Mouse (Mus musculus) layer of hippocampus, postnatal 25 days (tissue): ENCODE data around the gene Unc13a. TPM values are rescaled to one million over a fixed set of nuclear protein-coding genes. Genes with fewer than 3 reads are reported as not detected.

Experiments used
- DNase-seq, 2 experiments: peaks; one replicate each; pipeline ENCODE4 v3.0.0; 2022; ENCODE audit warnings: mixed read lengths in 2 of 2, low spot score in 1 of 2; ENCODE audit errors: extremely low spot score in 1 of 2
- microRNA-seq, 2 experiments: library from miRNA; unstranded; fragments of <30 nt; microRNA quantifications; one replicate each; pipeline ENCODE4 v1.2.0; 2021
- total RNA-seq, 2 experiments: library from RNA; stranded (reverse); gene quantifications; 2 replicates each; pipeline ENCODE4 v1.2.3; 2021

The Unc13a gene
- total RNA-seq, 2 experiments from 2014 or later = 235 to 291 TPM

DNA sequence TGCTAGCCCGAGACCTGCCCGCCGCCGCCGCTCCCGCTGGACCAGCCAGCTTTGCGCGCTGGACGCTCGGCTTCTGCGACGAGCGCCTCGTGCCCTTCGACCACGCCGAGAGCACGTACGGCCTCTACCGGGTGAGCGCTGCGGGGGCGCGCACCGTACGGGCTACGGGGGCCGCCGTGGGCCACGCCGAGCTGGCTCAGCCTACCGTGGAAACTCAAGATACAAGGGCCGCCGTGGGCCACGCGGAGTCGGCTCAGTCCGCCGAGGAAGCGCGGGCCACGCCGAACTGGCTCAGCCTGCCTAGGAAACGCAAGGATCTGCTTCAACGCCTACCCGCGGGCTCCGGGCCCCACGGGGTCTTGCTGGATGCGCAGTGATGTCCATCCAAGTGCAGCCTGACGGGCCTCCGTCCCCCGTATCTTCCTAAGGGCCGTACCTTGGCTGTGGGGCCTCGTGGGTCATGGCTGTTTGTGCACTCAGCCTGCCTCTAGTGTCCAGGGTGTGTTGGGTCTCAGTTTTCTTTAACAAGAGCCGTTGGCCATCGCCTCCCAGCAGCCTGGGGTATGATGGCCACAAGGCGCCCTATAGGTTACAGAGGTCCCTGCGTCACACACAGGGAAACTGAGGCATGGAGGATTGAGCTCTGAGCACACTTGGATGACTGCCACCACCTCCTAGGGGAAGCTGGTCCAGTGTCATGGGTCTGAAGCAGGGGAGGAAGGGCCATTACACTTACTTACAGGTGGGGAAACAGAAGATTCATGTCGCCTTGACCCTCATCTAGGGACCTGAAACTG is 79.0 kb downstream of the Unc13a start:
- DNase-seq = peak; percentile 72 to 91

DNA sequence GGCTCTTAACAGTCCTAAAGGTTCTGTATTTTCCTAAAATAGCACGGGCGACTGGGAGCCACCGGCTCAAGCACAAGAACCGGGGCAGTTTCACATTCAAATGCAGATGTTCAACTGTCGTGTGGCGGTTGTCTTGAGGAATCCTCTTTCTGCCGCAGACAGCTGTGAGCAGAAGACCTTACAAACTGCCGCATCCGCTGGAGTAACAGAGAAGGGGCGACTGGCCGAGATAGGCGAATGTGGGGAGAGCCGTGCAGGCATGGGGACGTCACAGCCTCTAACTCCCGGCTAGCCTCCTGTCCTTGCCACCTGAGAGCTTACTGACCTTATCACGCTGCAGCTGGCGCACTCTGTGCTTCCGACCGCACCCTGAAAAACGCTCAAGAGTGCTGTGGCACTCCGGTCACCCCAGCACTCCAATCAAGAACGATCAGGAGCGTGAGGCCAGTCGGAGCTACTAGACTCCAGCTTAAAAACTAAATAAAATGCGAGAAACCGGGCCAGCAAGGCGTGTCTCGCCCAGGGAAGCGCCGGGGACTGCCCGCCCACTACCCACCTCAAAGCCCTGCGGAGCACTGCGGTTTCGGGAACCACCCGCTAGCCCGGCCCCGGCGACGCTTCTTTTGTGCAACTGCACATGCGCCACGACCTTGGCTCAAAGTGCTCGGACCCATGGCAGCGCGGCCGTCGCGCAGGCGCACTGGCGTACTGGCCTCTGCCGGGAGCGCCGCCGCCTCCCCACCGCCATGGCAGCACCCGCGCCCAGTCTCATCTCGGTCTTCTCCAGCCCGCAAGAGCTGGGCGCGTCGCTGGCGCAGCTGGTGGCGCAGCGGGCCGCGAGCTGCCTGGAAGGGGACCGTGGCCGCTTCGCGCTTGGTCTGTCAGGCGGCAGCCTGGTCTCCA is 79.8 kb downstream of the Unc13a start, which contains the start of gene Pgls:
Gene Pgls, plus strand, starts transcription at position 706 of the 903 bp plus-strand sequence.
- DNase-seq = peak; percentile 92 to 96

DNA sequence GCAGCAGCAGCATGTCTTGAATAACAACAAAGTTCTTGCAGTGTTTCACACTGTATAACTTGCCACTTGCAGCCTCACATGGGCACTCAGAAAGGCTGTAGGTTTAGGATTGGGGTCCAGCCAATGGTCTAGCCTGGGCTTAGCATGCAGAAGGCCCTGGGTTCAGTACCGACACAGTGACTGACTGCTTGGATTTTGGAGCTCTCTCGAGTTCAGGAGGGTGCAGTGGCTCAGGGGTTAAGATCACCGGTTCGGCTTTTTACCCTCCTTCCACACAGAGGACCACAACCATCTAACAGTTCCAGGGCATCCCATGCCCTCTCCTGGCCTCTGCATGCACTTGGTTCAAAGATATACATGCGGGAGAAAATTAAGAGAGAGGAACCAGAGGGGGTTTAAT is 80.5 kb downstream of the Unc13a start:
- no peak for DNase-seq

DNA sequence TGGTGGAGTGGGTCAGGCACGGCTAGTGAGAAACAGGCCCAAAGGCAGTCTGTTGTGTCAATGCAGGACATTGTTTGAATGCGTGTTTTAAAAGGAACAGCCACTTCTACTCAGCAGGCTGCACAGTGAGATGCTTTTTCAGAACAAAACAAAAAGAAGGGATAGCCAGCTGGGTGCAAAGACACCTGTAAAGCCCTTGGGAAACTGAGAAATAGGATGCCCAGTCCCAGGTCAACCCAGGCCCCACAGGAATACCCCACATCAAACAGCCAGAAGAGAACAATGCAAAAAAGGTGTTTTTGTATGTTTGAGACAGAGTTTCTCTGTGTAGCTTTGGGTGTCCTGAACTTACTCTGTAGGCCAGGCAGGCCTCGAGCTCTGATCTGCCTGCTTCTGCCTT is 82.8 kb downstream of the Unc13a start:
- DNase-seq = no peak

DNA sequence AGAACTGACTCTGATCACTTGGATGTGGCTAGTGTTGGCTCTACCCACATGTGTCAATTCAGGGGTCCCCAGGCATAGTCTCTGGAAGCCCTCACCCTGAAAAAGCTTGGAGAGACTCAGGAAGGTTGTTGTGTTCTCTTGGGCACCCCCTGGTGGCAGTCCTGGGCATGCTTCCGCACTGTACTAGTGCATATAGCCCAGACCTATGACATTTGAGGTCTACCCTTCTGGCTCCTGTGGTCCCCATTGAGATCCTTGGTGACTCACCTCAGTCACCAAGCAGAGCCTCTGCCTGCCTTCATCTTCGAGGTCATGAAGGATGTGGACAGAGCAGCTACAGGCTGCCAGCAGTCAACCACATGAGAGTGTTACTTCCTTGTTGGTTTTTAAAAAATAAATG is 84.7 kb downstream of the Unc13a start:
- DNase-seq = peak in 1 of 2 experiments; percentile 59

DNA sequence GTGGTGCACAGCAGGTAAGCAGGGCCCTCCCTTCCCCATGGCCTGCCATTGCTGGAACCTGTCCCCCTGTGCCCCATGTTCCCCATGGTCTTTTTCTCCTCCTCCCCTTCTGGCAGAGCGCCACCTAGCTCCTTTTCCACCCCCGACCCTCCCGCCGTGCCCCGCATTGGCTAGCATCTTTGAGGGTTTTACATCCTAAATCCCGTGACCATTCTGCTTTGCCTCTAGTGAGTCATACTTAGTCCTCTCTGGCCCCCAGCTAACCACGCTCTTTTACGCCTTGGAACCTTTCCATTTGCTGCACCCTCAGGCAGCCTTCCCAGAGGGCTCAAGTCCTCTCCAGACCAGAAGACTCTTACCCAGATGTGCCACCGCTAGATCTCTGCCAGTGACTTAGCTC is 91.4 kb downstream of the Unc13a start:
- DNase-seq = no peak

DNA sequence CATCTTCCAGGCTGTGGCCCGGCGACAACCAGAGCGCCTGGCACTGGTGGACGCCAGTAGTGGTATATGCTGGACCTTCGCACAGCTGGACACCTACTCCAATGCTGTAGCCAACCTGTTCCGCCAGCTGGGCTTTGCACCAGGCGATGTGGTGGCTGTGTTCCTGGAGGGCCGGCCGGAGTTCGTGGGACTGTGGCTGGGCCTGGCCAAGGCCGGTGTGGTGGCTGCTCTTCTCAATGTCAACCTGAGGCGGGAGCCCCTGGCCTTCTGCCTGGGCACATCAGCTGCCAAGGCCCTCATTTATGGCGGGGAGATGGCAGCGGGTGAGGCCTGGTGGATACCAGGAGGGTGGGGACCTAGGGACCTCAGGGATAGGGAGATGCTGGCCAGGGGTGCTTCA is 92.1 kb downstream of the Unc13a start:
- no peak for DNase-seq

DNA sequence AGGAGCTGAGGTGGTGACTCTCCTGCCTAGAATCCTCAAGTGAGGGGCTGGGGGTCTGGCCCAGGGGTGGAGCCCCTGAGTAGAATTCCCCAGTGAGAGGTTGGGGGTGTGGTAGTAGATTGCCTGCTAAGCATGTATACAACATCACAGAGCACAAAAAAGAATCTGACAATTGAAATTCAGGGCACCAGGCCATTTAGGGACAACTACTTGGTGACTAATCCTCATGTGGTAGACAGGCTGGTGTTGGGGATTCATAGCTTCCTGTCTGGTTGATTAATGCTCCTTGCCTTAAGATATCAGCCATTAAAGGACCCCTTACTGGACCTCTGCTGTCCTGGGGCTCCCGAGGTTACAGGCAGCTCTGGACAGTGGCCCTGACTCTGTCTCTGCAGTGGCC is 92.5 kb downstream of the Unc13a start:
- DNase-seq = no peak

DNA sequence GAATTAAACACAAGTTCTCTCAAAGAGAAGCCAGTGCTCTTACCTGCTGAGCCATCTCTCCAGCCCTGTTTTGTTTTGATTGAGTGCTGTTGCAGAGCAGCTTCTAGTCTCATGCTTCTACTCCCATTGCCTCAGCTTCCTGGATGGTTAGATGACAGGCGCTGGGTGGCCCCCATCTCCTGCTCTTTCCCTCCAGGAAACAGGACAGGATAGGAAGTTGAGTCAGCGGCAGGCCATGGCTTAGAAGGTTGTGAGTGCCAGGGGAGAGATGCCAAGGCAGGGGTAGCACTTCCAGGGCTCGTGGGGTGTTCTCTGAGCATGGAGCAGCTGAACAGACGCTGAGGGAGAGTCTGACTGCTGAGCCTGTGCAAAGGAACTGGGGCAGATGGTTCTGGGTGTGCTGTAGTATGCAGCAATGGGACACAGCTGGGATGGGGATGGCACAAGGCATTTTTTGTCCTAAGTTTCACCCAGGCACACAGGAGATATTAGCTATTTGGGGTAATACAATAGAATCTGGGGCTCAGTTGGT is 93.6 kb downstream of the Unc13a start:
- no peak for DNase-seq

DNA sequence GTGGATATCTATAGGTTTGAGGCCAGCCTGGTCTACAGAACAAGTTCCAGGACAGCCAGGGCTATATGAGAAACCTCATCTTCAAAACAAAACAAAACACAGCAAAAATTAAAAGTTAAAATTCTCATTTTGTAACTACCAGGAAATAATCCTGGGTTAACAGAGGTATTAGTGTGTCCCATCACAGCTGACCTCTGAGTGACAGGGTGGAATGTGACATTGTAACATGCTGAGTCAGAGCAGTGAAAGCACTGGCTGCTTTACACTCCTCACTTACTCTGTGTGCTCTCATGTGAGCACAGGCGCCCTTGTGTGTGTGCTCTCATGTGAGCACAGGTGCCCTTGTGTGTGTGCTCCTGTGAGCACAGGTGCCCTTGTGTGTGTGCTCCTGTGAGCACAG is 96.5 kb downstream of the Unc13a start:
- DNase-seq = no peak

DNA sequence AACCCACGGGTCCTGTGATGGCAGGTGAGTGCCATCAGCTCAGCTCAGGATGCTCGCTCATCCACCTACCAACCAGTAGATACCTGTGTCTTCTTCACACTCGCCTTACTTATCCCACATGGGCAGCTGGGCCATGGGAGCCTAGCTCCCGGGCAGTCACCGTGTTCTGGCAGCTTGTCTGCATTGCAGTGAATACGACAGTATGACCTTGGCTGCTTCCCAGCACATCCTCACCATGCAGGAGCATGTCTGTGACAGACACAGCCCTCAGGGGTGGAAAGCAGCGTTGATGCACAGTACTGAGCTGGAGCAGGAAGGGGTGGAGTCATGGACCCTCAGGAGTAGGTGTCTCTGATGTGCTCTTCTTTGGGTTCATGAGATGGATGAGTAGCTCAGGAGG is 97.1 kb downstream of the Unc13a start:
- no peak for DNase-seq

Small RNAs within 50 kb of the gene (microRNA-seq; reads per million reads assigned to microRNA genes)
- 29.4 to 33.1 reads per million in 2 experiments for gene Mir6769b

Other genes starting within 250 kb of the Unc13a start
- gene Abhd8, start 208.1 kb downstream of the Unc13a start, total RNA-seq = 100 to 1,000 TPM; 235 to 284 TPM
- 10 to 100 TPM; 49.9 to 54.7 TPM for gene Mrpl34, start 206.8 kb downstream of the Unc13a start, total RNA-seq
- 10 to 100 TPM; 95.6 to 97.2 TPM for gene Dda1, start 202.6 kb downstream of the Unc13a start, total RNA-seq
- 10 to 100 TPM; 53.5 to 58.0 TPM for gene Ano8, start 185.8 kb downstream of the Unc13a start, total RNA-seq
- 10 to 100 TPM; 28.4 to 36.4 TPM for gene Gtpbp3, start 183.7 kb downstream of the Unc13a start, total RNA-seq
- gene Plvap, start 160.0 kb downstream of the Unc13a start, total RNA-seq = 1 to 10 TPM; 6.1 to 6.7 TPM
- not detected for gene Ccdc194, start 146.0 kb downstream of the Unc13a start, total RNA-seq
- 1 to 10 TPM; 3.0 to 4.1 TPM for gene Bst2, start 134.3 kb downstream of the Unc13a start, total RNA-seq
- gene Mvb12a, start 128.8 kb downstream of the Unc13a start, total RNA-seq = 10 to 100 TPM; 30.9 to 33.6 TPM
- gene Tmem221, start 112.9 kb downstream of the Unc13a start, total RNA-seq = not detected
- gene Nxnl1, start 105.2 kb downstream of the Unc13a start, total RNA-seq = not detected
- gene Slc27a1, start 102.9 kb downstream of the Unc13a start, total RNA-seq = 100 to 1,000 TPM; 107 to 128 TPM
- 10 to 100 TPM; 36.3 to 38.9 TPM for gene Pgls, start 79.6 kb downstream of the Unc13a start, total RNA-seq
- 1 to 10 TPM; 2.7 to 4.3 TPM for gene Fam129c, start 74.1 kb downstream of the Unc13a start, total RNA-seq
- gene Colgalt1, start 60.8 kb downstream of the Unc13a start, total RNA-seq = 10 to 100 TPM; 56.7 to 58.7 TPM
- gene Jak3, start 4.5 kb upstream of the Unc13a start, total RNA-seq = 1 to 10 TPM; 4.9 to 5.6 TPM
- gene Insl3, start 17.5 kb upstream of the Unc13a start, total RNA-seq = 1 to 10 TPM in 1 of 2 experiments, under 1 TPM in 1; 0.98 to 3.3 TPM
- under 1 TPM; 0.42 to 0.47 TPM for gene B3gnt3, start 30.0 kb upstream of the Unc13a start, total RNA-seq
- 100 to 1,000 TPM in 1 of 2 experiments, 10 to 100 TPM in 1; 88.0 to 106 TPM for gene Fcho1, start 54.0 kb upstream of the Unc13a start, total RNA-seq
- 1 to 10 TPM; 8.8 to 8.9 TPM for gene Zfp709, start 210.3 kb upstream of the Unc13a start, total RNA-seq
- gene Zfp882, start 236.9 kb upstream of the Unc13a start, total RNA-seq = 10 to 100 TPM; 13.4 to 13.9 TPM
- 10 to 100 TPM; 25.6 to 30.8 TPM for gene Zfp617, start 236.9 kb upstream of the Unc13a start, total RNA-seq